Mouse (Mus musculus) lung, embryonic 16.5 days (tissue): ENCODE measurements around the gene Pde1a. TPM values are rescaled to one million over a fixed set of nuclear protein-coding genes. Genes with fewer than 3 reads are reported as not detected.

Experiments used
- ATAC-seq: fragments of 200-750 bp; cut with Nextera tagmentation; 2 replicates; pipeline ENCODE4 v1.8.0; 2017; ENCODE audit warnings: low read depth, mild to moderate bottlenecking, moderate library complexity
- H3K27ac ChIP-seq: fragments of 300-500 bp; sonication (generic); 2 replicates; pipeline ENCODE4 v1.5.1; 2014; ENCODE audit warnings: mild to moderate bottlenecking, control low read depth, low read length
- H3K27me3 ChIP-seq: fragments of 300-500 bp; sonication (generic); 2 replicates; pipeline ENCODE4 v1.6.1; 2014; ENCODE audit warnings: low read depth, low read length, mixed read lengths; ENCODE audit not compliant: control insufficient read depth, insufficient read depth
- H3K36me3 ChIP-seq: fragments of 300-500 bp; sonication (generic); 2 replicates; pipeline ENCODE4 v1.6.1; 2014; ENCODE audit warnings: low read length; ENCODE audit not compliant: control insufficient read depth, insufficient read depth
- H3K4me1 ChIP-seq: fragments of 300-500 bp; sonication (generic); replicated peaks from 2 replicates; pipeline ENCODE4 v1.6.1; 2014; ENCODE audit warnings: low read length, mixed read lengths; ENCODE audit not compliant: control insufficient read depth, insufficient read depth
- H3K4me2 ChIP-seq: fragments of 300-500 bp; sonication (generic); 2 replicates; pipeline ENCODE4 v1.6.1; 2014; ENCODE audit warnings: low read depth, low read length, control low read depth
- H3K4me3 ChIP-seq: fragments of 300-500 bp; sonication (generic); 2 replicates; pipeline ENCODE4 v1.5.1; 2014; ENCODE audit warnings: mild to moderate bottlenecking, low read length, control low read depth
- H3K9ac ChIP-seq: fragments of 300-500 bp; sonication (generic); 2 replicates; pipeline ENCODE4 v1.6.1; 2014; ENCODE audit warnings: low read length, control low read depth
- H3K9me3 ChIP-seq: fragments of 300-500 bp; sonication (generic); 2 replicates; pipeline ENCODE4 v1.6.1; 2016; ENCODE audit warnings: low read length; ENCODE audit not compliant: control insufficient read depth
- WGBS: fragments of 180-500 bp; shearing (Covaris S2); extraction: QIAGEN DNeasy Blood & Tissue Kit; methylation state at CpG from one replicate; pipeline ENCODE4 v1.1.7; 2014; 5-methylcytosine and 5-hydroxymethylcytosine counted together
- polyA plus RNA-seq: library from polyadenylated mRNA; unstranded; fragments of >200 nt; fragmentation: Nextera tagmentation; extraction: Ambion mirVana; gene quantifications from 2 replicates; pipeline ENCODE4 v1.2.1, GENCODE M21; 2015

Pde1a gene
- polyA plus RNA-seq, 1 experiment from 2014 or later: 12.9 TPM

DNA sequence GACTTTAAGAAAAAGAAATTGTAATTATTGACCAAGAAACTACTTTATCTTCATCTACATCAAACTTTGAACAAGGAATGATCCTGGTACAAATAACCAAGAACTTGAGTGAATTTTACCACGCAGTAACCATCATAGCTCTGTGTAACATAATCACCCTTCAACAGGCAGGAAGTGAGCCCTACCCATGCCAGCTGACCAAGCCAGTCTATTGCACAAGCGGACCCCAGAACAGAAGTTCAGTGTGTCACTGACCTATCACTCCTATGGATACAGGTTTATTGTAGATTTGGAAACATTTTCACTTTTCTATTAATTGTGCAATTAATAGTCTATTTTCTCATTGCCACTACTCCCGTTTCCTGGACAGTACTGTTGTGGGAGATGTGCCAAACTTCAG lies 3.4 kb upstream of the Pde1a start:
- Histone ChIP-seq H3K9ac (no peak overlapping the region), H3K27me3 (no peaks in the 10 kb centered on the region), H3K27ac (no peak overlapping the region), H3K9me3 (no peaks in the 10 kb centered on the region), H3K36me3 (no peaks in the 10 kb centered on the region), H3K4me1 (peaks cover 9% of the 10 kb centered on the region), H3K4me3 (no peak overlapping the region), H3K4me2 (no peak overlapping the region)
- 69% methylated on average over 3 of the region's 3 CpGs for WGBS
- ATAC-seq: no peak

DNA sequence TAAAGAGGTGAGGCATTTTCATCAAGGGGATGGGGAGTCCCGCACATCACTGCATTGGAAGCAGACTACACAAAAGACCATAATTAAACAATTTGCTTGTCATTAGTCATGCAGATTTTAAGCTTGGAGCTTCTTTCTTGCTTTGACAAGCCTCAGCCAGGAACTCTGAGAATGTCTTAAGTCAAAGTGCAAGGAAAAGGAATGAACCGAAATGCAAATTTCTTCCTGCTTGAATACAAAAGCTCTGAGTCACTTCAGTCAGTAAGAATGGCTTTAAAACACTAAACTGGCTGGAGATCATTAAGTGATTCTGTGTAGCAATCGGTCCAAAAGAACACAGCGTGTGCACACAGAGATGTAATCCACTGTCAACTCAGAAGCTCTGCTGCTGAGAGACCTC lies 2.6 kb downstream of the Pde1a start:
- Histone ChIP-seq H3K27ac (no peak overlapping the region), H3K36me3 (no peaks in the 10 kb centered on the region), H3K27me3 (no peaks in the 10 kb centered on the region), H3K4me3 (no peak overlapping the region), H3K4me1 (peaks cover 9% of the 10 kb centered on the region), H3K9me3 (no peaks in the 10 kb centered on the region), H3K9ac (no peak overlapping the region), H3K4me2 (no peak overlapping the region)
- WGBS: 56% methylated on average over 4 of the region's 4 CpGs
- ATAC-seq: no peak

DNA sequence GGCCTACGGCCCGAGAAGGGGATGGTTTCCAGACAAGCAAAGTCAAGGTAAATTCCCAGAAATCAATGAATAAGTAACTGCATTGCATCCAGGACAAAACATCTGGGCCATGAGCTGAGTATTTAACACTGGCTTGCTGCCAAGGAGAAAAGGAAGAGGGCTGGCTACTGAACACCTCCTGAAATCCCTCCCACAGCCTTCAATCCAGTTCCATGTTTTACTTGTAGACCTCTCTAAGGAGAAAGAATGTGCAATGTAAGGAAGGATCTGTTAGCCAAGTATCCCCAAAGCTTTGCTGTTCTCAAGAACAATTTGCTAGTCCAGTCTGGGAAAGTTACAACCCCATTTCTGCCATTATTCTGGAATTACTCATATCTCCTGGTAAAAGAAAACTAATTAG lies 42.4 kb downstream of the Pde1a start:
- Histone ChIP-seq H3K4me1 (no peaks in the 10 kb centered on the region), H3K27me3 (no peaks in the 10 kb centered on the region), H3K27ac (no peak overlapping the region), H3K9ac (no peak overlapping the region), H3K4me2 (no peak overlapping the region), H3K9me3 (no peaks in the 10 kb centered on the region), H3K4me3 (no peak overlapping the region), H3K36me3 (no peaks in the 10 kb centered on the region)
- no peak for ATAC-seq
- 87% methylated on average over 2 of the region's 2 CpGs for WGBS

DNA sequence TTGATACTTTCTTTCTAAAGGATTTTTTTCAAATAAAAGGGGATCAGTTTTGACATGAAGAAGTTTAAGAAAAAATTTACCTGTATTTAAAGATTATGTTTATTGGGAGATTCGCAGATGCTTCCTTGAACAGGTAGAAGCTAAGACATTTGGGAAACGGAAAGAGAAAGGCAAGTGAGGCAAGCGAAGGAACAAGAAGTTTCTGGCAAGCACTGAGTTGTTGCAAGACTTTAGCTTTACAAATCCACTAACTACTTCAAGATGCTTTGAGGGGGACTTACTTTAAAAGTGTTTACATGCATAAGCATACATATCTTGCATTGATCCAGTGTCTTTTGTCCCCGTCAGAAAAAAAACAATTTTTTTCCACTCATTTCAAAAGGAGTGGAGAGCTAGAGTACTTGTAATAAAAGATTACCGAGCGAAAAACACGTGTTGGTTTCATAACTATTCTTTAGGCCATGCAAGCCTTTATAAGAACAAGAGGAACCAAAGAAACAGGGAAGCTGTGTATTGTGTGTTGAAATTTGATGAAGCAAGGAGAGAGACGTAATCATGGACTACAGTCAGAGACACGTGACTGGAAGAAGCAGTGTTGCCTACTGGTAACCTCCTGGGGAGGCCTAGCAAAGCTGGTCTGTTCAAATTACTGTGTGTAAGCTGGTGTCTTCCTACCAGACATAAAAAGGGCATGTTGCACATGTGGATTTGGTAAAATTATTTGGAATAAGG lies 49.0 kb downstream of the Pde1a start:
- H3K9me3 ChIP-seq: no peaks in the 10 kb centered on the region
- ATAC-seq: no peak
- H3K9ac ChIP-seq: no peak overlapping the region
- no peak overlapping the region for H3K4me2 ChIP-seq
- 83% methylated on average over 9 of the region's 9 CpGs for WGBS
- no peak overlapping the region for H3K4me3 ChIP-seq
- H3K36me3 ChIP-seq: no peaks in the 10 kb centered on the region
- H3K27me3 ChIP-seq: no peaks in the 10 kb centered on the region
- H3K4me1 ChIP-seq: no peaks in the 10 kb centered on the region
- H3K27ac ChIP-seq: no peak overlapping the region

DNA sequence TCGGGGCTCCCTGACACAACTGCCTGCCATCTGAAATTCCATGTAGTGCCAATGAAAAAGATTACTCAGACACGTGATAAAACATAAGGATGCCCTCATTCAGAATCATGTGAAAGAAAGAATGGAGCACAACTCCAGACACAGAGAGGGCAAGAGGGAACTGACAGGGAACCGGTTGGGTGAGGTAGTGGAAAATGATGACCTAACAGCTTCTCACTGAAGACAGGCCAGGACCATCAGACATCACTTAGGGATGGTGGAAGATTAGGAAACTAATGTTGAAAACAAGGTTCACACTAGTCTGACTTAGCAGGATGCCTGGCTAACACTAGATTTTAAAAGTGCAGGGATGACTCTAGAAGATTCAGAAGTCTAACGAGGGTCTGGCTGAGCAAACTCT lies 49.6 kb downstream of the Pde1a start:
- WGBS: 79% methylated on average over 4 of the region's 4 CpGs

DNA sequence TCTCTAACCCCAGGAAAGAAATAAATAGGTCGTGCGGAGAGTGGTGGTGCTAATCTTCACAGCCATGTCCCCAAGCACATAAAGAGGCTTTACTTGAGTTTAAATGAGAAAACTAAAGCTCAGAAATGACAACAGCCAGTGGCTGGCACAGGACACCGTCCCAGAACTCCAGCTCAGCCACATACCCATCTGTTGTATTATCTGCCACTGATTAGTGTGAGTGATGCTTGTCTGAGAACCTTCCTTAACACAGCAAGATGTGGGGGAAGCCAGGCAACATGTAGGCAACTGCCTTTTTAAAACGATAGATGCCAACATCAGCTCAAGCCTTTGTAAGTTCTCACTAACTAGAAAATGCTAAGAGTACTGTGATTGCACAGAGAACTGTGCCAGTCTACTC lies 52.9 kb downstream of the Pde1a start:
- Histone ChIP-seq H3K4me1 (no peaks in the 10 kb centered on the region), H3K4me3 (no peak overlapping the region), H3K36me3 (no peaks in the 10 kb centered on the region), H3K27ac (no peak overlapping the region), H3K27me3 (no peaks in the 10 kb centered on the region), H3K9ac (no peak overlapping the region), H3K9me3 (no peaks in the 10 kb centered on the region), H3K4me2 (no peak overlapping the region)
- ATAC-seq: no peak
- WGBS: 69% methylated on average over 4 of the region's 4 CpGs

More for the DNA sequence above, 49.6 kb downstream of the Pde1a start:
- ATAC-seq: no peak
- Histone ChIP-seq H3K4me2 (no peak overlapping the region), H3K27me3 (no peaks in the 10 kb centered on the region), H3K36me3 (no peaks in the 10 kb centered on the region), H3K9ac (no peak overlapping the region), H3K27ac (no peak overlapping the region), H3K9me3 (no peaks in the 10 kb centered on the region), H3K4me3 (no peak overlapping the region), H3K4me1 (no peaks in the 10 kb centered on the region)

DNA sequence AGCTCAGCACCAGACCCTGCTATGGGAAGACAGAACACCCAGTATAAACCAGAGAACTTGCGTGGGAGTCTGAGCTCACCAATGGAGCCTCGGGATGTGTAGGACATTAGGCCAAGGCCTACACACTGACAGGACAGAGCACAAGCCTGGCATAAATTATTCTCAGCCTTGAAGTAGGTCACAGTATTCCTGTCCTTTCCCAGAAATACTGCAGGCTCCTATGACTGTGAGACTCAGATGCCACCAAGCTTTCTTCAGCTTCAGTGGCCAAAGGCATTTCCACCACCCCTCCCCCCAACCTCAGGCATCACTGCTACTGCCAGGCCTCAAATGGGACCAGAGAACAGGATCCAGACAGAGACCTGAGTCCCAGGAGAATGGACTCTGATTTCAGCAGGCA lies 54.7 kb downstream of the Pde1a start:
- Histone ChIP-seq H3K4me2 (no peak overlapping the region), H3K36me3 (no peaks in the 10 kb centered on the region), H3K4me1 (no peaks in the 10 kb centered on the region), H3K9me3 (no peaks in the 10 kb centered on the region), H3K4me3 (no peak overlapping the region), H3K9ac (no peak overlapping the region), H3K27me3 (no peaks in the 10 kb centered on the region), H3K27ac (no peak overlapping the region)
- WGBS: 76% methylated on average over 2 of the region's 2 CpGs
- ATAC-seq: no peak

DNA sequence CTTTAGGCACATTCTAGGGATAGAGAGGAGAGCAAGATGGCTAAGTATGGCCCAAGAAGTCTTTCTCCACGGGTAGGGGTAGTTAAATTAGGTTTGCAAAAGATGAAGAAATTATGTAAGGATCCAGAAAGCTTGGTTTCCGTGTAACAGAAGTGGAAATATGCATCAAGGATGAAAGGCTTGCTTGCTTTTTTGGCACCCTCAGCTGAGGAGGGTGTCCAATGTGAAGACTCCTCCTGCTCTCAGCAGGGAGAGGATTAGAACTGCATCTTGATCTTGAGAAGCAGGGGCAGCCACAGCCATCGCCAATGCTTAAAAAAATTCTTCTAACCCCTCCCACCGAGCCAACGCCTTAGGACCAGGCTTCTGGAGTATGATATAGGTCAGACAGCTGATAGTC lies 55.2 kb downstream of the Pde1a start:
- no peak overlapping the region for H3K4me3 ChIP-seq
- H3K27ac ChIP-seq: no peak overlapping the region
- H3K9ac ChIP-seq: no peak overlapping the region
- H3K4me1 ChIP-seq: no peaks in the 10 kb centered on the region
- no peak for ATAC-seq
- H3K4me2 ChIP-seq: no peak overlapping the region
- H3K9me3 ChIP-seq: no peaks in the 10 kb centered on the region
- WGBS: 53% methylated on average over 5 of the region's 5 CpGs
- H3K36me3 ChIP-seq: no peaks in the 10 kb centered on the region
- H3K27me3 ChIP-seq: no peaks in the 10 kb centered on the region

DNA sequence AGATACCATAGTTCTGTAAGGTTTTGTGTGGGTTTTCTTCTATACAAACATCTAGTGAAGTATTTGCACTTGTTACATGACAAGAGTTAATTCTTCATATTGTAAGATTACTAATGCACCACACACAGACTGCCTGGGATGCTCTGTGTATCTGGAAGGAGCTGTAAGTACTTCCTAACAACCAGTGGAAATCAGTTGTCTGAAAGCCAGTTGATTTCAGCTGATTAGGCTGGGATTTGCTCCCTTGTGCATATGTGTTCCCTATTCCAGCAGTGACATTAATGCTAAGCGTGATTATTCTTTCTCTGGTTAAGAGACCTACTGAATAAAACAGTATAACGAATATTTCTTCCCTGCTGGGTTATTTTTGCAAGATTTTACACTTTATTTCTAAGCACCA lies 55.8 kb downstream of the Pde1a start:
- Histone ChIP-seq H3K36me3 (no peaks in the 10 kb centered on the region), H3K4me2 (no peak overlapping the region), H3K27ac (no peak overlapping the region), H3K27me3 (no peaks in the 10 kb centered on the region), H3K4me1 (no peaks in the 10 kb centered on the region), H3K9me3 (no peaks in the 10 kb centered on the region), H3K4me3 (no peak overlapping the region), H3K9ac (no peak overlapping the region)
- 72% methylated on average over 2 of the region's 2 CpGs for WGBS
- no peak for ATAC-seq

DNA sequence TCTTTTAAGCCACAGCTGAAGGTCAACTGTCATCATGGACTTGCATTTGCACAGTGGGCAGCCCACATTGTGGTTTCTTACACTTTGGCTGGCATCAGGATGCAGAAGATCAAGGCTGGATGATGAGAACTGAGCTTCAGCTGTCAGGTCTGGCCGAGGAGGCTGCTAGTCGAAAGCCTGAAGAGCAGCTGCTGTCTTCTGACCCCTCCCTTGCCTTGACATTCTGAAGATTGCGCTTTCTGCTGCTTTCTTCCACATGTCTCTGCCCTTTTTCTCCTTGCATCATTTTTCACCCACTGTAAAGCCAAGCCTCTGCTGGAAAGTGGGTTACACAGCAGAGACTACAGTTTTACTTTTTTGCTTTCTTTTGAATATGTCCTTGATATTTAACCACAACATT lies 59.5 kb downstream of the Pde1a start:
- Histone ChIP-seq H3K36me3 (no peaks in the 10 kb centered on the region), H3K9ac (no peak overlapping the region), H3K27me3 (no peaks in the 10 kb centered on the region), H3K4me3 (no peak overlapping the region), H3K4me1 (no peaks in the 10 kb centered on the region), H3K27ac (no peak overlapping the region), H3K9me3 (no peaks in the 10 kb centered on the region), H3K4me2 (no peak overlapping the region)
- 54% methylated on average over 3 of the region's 3 CpGs for WGBS
- no peak for ATAC-seq
